Mouse (Mus musculus) embryonic facial prominence, embryonic 15.5 days (tissue): ENCODE data around the gene Mapk12. TPM values are rescaled to one million over a fixed set of nuclear protein-coding genes. Genes with fewer than 3 reads are reported as not detected.

Source experiments
- ATAC-seq: fragments of 200-750 bp; cut with Nextera tagmentation; 2 replicates; pipeline ENCODE4 v1.8.0; 2017; ENCODE audit warnings: low read depth, moderate TSS enrichment; ENCODE audit not compliant: insufficient number of reproducible peaks, low FRiP score, low TSS enrichment
- H3K27ac ChIP-seq: fragments of 300-500 bp; sonication (generic); replicated peaks from 2 replicates; pipeline ENCODE4 v1.5.1; 2015; ENCODE audit warnings: mild to moderate bottlenecking, inconsistent platforms
- H3K27me3 ChIP-seq: fragments of 300-500 bp; sonication (generic); 2 replicates; pipeline ENCODE4 v1.6.1; 2015; ENCODE audit warnings: inconsistent platforms
- H3K36me3 ChIP-seq: fragments of 300-500 bp; sonication (generic); 2 replicates; pipeline ENCODE4 v1.6.1; 2015; ENCODE audit warnings: mild to moderate bottlenecking, inconsistent platforms
- H3K4me1 ChIP-seq: fragments of 300-500 bp; sonication (generic); 2 replicates; pipeline ENCODE4 v1.6.1; 2015; ENCODE audit warnings: inconsistent platforms
- H3K4me2 ChIP-seq: fragments of 300-500 bp; sonication (generic); replicated peaks from 2 replicates; pipeline ENCODE4 v1.6.1; 2015; ENCODE audit warnings: mild to moderate bottlenecking, inconsistent platforms
- H3K4me3 ChIP-seq: fragments of 300-500 bp; sonication (generic); replicated peaks from 2 replicates; pipeline ENCODE4 v1.5.1; 2015; ENCODE audit warnings: mild to moderate bottlenecking, inconsistent platforms
- H3K9ac ChIP-seq: fragments of 300-500 bp; sonication (generic); 2 replicates; pipeline ENCODE4 v1.6.1; 2015; ENCODE audit warnings: inconsistent platforms
- H3K9me3 ChIP-seq: fragments of 300-500 bp; sonication (generic); replicated peaks from 2 replicates; pipeline ENCODE4 v1.6.1; 2016; ENCODE audit warnings: inconsistent platforms
- WGBS: fragments of 180-500 bp; shearing (Covaris S2); methylation state at CpG from one replicate; pipeline ENCODE4 v1.1.7; 2015; 5-methylcytosine and 5-hydroxymethylcytosine counted together
- polyA plus RNA-seq: library from polyadenylated mRNA; unstranded; fragments of >200 nt; fragmentation: Nextera tagmentation; extraction: Ambion mirVana; gene quantifications from 2 replicates; pipeline ENCODE4 v1.2.1, GENCODE M21; 2015

Gene Mapk12
- 9.4 and 11.2 TPM in 2 replicates for polyA plus RNA-seq

DNA sequence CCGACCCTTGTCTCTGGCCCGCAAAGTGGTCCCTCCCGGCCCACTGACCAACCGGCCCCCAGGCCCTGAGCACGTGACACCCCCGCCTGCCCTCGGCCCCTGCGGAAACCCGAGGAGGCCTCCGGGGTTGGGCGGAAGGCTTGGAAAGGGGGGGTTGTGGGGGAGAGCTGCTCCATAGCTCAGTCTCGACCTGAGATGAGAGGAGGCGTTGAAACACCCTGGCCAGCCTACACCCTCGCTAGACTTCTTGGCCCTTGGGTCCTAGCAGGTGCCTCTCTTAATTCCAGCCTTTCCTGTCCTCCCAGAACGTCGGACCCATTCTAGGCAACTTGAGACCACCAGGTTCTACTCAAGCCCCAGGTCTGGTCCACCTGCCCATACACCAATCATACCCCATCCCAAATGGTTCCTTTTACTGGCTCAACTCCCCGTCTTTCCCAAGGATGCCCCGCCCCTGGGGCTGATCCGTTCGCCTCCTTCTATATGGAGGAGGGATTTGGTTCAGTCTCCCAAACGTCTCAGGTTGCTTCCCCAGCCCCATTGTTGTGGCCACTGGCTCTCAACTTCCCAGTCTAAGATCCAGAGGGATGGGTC, at the start of gene Mapk12:
TSS of gene Mapk12 (minus strand) at position 45 of the 594 bp plus-strand sequence.
- Histone ChIP-seq H3K36me3 (no peaks in the 10 kb centered on the region; the same call in 1 of the 2 replicates), H3K4me2 (peak within 1 kb of the TSS; percentile 92), H3K9ac (no peak within 1 kb of the TSS), H3K4me3 (peak within 1 kb of the TSS; percentile 49), H3K27me3 (peaks cover 53% of the 10 kb centered on the region), H3K9me3 (no peaks in the 10 kb centered on the region), H3K27ac (peak within 1 kb of the TSS; percentile 44; the same call in 1 of the 2 replicates), H3K4me1 (peaks cover 20% of the 10 kb centered on the region)
- peak; percentile 65 for ATAC-seq
- WGBS = 0% methylated on average over 19 of the region's 21 CpGs

DNA sequence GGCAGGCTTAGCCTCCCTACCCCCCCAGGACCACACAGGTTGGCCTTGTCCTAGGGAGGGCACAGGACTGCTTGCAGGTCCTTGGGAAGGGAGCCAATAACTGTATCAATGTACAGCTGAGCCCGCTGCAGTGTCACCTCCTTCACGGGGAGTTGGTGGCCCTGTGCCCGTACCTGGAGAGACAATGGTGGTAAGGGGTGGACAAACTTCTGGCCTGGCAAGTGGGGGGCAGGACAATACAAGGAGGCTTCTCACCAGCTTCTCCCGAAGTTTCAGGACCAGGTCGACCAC, 44.4 kb upstream of the Mapk12 start:
- 80% methylated on average over 5 of the region's 5 CpGs for WGBS
- Histone ChIP-seq H3K4me1 (peaks cover 19% of the 10 kb centered on the region), H3K36me3 (peaks cover 7% of the 10 kb centered on the region; the same call in 1 of the 2 replicates), H3K4me2 (no peak overlapping the region), H3K27me3 (no peaks in the 10 kb centered on the region), H3K9ac (no peak overlapping the region), H3K4me3 (no peak overlapping the region), H3K27ac (no peak overlapping the region), H3K9me3 (no peaks in the 10 kb centered on the region)
- ATAC-seq = no peak

DNA sequence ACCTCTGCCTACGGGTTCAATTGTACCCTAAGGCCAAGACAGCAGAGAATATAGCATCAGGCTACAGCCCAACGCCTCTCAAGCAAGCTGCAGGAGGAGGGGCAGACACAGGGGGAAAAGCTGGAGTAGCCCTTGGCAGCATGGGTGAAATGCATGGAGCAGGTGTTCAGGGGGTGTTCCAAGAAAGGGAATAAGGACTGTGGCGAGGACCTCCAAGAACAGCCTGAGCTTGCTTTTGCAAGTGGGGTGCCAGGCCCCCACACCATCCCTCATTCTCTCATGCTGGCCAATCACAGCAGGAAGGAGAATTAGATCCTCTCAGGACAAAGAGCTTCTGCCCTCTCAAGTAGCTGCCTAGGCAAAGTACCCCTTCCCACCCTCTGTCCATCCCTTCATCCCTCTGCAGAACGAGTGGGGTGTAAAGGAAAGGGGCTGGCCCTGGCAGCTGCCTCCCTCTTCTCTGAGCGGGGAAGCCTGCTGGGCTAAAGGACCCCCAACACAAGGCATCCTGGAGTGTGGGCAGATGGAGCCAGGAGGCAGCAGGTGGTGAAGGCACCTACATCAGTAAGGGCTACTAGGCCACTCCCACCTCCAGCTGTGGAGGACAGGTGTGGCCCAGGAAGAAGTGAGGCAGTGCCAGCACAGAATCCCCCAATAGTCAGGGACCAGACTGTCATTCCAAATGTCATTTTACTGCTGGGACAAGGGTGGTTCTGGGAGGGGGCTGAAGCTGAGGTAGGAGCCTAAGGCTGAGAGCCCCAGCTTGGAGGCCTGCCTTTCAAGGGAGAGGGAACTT, 43.8 kb upstream of the Mapk12 start:
- WGBS = 47% methylated on average over 5 of the region's 5 CpGs
- Histone ChIP-seq H3K27ac (no peak overlapping the region), H3K4me2 (no peak overlapping the region), H3K4me1 (peaks cover 24% of the 10 kb centered on the region), H3K4me3 (no peak overlapping the region), H3K36me3 (peaks cover 4% of the 10 kb centered on the region; the same call in 1 of the 2 replicates), H3K9me3 (no peaks in the 10 kb centered on the region), H3K9ac (no peak overlapping the region), H3K27me3 (no peaks in the 10 kb centered on the region)
- ATAC-seq = no peak

DNA sequence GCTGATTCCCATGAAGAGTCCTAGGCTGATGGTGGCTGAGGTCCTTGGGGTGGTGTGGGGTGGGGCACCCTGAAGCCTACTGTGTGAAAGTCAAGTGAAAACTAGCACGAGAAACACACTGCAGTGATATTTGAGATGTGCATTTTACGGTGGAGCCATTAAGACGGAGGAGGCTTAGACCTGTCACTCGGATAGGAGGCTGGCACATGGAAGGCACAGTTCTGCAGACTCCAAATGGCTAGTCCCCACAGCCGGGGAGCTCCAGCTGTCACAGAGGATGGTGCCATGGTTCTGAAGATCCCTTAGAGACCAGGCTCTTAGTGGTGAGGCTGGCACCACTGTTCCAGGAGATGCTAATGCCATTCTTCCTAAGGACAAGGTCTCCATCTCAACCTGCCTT, 42.3 kb upstream of the Mapk12 start:
- no peak for ATAC-seq
- H3K4me2 ChIP-seq = no peak overlapping the region
- peaks cover 39% of the 10 kb centered on the region for H3K4me1 ChIP-seq
- H3K27me3 ChIP-seq = no peaks in the 10 kb centered on the region
- no peaks in the 10 kb centered on the region for H3K36me3 ChIP-seq
- no peak overlapping the region for H3K4me3 ChIP-seq
- 50% methylated on average over 5 of the region's 5 CpGs for whole genome bisulfite sequencing
- H3K9ac ChIP-seq = no peak overlapping the region
- H3K27ac ChIP-seq = no peak overlapping the region
- H3K9me3 ChIP-seq = no peaks in the 10 kb centered on the region

DNA sequence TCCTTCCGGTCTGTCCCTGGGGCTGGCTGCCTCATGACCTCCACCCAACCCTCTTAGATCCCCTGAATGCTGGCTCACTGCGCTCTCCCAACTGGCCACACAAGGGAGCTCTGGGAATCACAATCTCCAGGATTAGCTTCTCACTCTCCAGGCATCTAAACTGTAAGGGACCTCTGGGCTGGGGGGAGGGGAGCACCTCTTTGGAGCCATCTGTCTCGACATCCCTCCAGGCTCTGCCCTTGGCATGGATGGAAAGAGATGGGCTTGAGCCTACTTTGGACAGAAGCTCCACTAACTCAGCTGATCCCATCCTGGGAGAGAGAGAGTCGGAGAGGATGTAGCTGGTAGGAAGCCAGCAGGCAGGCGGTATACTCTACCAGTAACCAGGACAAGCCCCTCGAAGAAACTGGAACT, 41.8 kb upstream of the Mapk12 start:
- Histone ChIP-seq H3K9ac (no peak overlapping the region), H3K9me3 (no peaks in the 10 kb centered on the region), H3K4me1 (peaks cover 44% of the 10 kb centered on the region), H3K4me2 (no peak overlapping the region), H3K27me3 (no peaks in the 10 kb centered on the region), H3K36me3 (no peaks in the 10 kb centered on the region), H3K27ac (peak overlapping the region; percentile 53), H3K4me3 (no peak overlapping the region)
- ATAC-seq = no peak
- WGBS = 29% methylated on average over 6 of the region's 6 CpGs

DNA sequence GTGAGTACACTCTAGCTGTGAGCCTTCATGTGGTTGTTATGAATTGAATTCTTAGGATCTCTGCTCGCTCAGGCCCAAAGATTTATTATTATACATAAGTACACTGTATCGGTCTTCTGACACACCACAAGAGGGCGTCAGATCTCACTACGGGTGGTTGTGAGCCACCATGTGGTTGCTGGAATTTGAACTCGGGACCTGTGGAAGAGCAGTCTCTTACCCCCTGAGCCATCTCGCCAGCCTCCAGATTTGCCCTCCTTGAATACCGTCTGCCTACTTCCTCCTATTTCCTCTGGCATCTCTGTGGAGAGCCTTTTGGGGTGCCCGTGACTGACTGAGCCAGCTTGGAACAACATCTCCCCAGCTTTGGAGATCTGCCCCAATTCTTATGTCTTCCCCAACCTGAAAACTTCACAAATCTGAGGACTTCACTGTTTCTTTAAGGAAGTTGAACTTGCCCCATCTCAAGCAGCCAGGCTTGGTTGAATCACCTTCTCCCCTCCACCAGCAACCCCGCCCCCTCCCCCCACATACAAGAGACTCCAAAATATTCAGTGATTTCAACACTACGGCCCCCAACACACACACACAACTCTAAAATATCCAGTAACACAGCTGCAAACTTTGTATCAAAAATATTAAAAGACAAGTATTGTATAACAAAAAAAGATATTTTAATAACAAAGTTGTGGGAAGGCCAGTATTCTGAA, 41.2 kb upstream of the Mapk12 start:
- Histone ChIP-seq H3K9ac (no peak overlapping the region; the same call in 1 of the 2 replicates), H3K36me3 (no peaks in the 10 kb centered on the region), H3K27ac (peak overlapping the region; percentile 92), H3K27me3 (no peaks in the 10 kb centered on the region), H3K4me3 (peak overlapping the region; percentile 72), H3K4me2 (peak overlapping the region; percentile 81), H3K4me1 (peaks cover 51% of the 10 kb centered on the region), H3K9me3 (no peaks in the 10 kb centered on the region)
- 64% methylated on average over 10 of the region's 10 CpGs for WGBS
- ATAC-seq = no peak

DNA sequence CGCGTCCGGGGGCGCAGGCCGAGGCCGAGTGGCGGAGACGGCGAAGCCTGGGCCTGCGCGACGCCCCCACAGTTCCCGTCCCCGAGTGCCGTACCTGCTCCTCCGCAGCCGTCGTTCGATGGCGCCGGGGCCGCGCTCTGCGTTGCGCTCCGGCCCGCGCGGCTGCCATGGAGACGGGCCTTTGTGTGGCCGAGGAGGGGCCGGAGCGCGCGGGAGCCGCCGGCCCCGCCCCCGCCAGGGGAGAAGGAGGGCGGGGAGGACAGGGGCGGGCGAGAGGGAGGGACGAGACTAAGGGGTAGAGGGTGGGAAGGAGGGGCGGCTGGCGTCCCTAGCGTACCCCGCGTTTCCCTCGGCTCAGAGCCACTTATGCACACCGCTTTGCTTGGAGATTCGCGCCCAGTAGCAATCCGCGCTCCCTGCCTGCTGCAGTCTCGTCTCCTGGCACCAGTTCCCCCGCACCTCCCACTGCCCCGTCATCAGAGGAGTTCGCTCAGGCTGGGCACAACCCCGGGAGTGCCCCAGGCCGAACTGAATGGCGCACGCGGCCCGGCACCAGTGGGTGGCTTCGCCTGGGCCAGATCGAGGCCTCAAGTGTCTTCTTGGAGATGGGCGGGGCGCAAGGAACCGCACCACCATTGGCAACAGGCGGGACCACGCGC, 40.2 kb upstream of the Mapk12 start, which contains the start of gene Plxnb2:
TSS of gene Plxnb2 (minus strand) at position 218 of the 659 bp plus-strand sequence.
- H3K27ac ChIP-seq = peak within 1 kb of the TSS; percentile 92
- no peaks in the 10 kb centered on the region for H3K36me3 ChIP-seq
- ATAC-seq = peak; percentile 88
- no peaks in the 10 kb centered on the region for H3K27me3 ChIP-seq
- H3K4me1 ChIP-seq = peaks cover 61% of the 10 kb centered on the region
- no peaks in the 10 kb centered on the region for H3K9me3 ChIP-seq
- H3K4me2 ChIP-seq = peak within 1 kb of the TSS; percentile 81
- H3K9ac ChIP-seq = peak within 1 kb of the TSS; percentile 83
- WGBS = under 1% methylated on average over 63 of the region's 72 CpGs
- peak within 1 kb of the TSS; percentile 72 for H3K4me3 ChIP-seq

DNA sequence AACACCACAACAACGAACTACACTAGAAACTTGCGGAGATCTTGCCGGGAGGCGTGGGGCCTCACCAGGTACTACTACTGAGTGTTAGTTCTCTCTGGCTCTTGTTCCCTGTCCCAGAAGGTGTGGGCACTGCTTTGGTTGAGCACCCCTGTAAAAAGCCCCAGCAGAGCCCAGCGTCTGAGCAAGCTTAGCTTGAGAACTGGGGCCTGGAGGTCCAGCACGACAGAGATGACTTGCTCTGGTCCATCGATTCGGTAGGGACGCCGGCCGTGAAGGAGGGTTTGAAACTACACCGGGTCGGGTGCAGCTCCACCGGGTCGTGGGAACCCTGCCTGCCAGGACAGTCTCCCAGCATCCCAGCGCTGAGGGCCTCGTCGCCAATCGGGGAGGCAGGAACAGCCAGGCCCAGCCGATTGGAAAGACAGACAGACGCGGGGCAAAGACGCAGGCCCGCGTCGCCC, 39.6 kb upstream of the Mapk12 start:
- WGBS = under 1% methylated on average over 26 of the region's 26 CpGs
- ATAC-seq = 0 out of 2 replicates have a peak, but pooled peaks have one; percentile 0
- Histone ChIP-seq H3K4me3 (peak overlapping the region; percentile 72), H3K27me3 (no peaks in the 10 kb centered on the region), H3K4me2 (peak overlapping the region; percentile 81), H3K36me3 (no peaks in the 10 kb centered on the region), H3K9ac (peak overlapping the region; percentile 83), H3K27ac (peak overlapping the region; percentile 92), H3K9me3 (no peaks in the 10 kb centered on the region), H3K4me1 (peaks cover 67% of the 10 kb centered on the region)

DNA sequence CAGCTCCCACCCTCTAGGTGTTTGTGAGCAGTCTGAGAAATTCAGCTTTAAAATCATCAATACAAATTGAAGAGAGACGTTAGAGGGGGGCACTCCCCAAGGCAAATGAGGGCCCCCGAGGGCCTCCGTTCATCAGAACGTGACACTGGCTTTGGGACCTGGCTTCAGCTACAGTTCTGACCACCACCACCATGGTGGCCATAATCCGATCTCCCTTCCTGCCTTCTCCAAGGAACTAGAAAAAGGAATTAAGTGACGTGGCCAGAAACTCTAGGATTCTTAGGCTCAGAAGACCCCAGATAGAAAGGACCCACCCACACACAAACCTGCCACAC, 39.1 kb upstream of the Mapk12 start:
- no peaks in the 10 kb centered on the region for H3K36me3 ChIP-seq
- peaks cover 72% of the 10 kb centered on the region for H3K4me1 ChIP-seq
- ATAC-seq = no peak
- peak overlapping the region; percentile 81 for H3K4me2 ChIP-seq
- peak overlapping the region; percentile 83 for H3K9ac ChIP-seq
- 4% methylated on average over 6 of the region's 6 CpGs for WGBS
- H3K27me3 ChIP-seq = no peaks in the 10 kb centered on the region
- no peaks in the 10 kb centered on the region for H3K9me3 ChIP-seq
- peak overlapping the region; percentile 72 for H3K4me3 ChIP-seq
- H3K27ac ChIP-seq = peak overlapping the region; percentile 92

DNA sequence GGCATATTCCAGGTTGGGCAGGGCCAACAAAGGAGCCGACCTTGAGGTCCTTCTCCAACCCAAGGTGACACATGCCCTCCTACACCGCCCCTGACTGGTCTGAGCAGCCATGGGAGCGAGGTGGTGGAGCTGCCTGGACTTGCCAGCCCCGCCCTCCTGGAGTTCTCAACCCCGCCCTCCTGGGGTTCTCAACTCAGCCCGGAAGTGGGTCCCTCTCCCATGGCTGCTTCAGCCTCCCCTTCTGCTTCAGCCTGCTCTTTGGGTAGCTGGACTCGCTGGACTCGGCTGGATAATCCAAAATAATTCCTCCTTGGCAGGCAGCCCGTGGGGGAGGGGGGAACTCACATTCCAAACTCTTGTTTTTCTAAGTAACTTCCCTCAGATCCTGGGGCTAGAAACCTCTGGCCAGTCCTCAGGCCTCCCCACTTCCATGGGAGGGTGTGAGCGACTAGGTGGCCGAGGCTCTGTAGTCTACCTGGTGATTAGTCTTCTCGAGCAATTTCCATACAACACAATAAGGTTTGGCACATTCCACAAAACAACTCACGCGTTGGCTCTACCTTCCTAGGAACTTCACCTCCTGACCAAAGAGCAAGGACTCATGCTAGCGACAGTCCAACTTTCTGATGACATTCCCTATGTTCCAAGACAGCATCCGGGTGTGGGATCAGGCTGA, 38.6 kb upstream of the Mapk12 start:
- peaks cover 77% of the 10 kb centered on the region for H3K4me1 ChIP-seq
- peak overlapping the region; percentile 83; the same call in 1 of the 2 replicates for H3K9ac ChIP-seq
- H3K27me3 ChIP-seq = no peaks in the 10 kb centered on the region
- H3K4me2 ChIP-seq = peak overlapping the region; percentile 81
- 1% methylated on average over 16 of the region's 16 CpGs for WGBS
- no peaks in the 10 kb centered on the region for H3K9me3 ChIP-seq
- ATAC-seq = peak; percentile 64; the same call in 1 of the 2 replicates
- peak overlapping the region; percentile 72 for H3K4me3 ChIP-seq
- H3K27ac ChIP-seq = peak overlapping the region; percentile 92
- H3K36me3 ChIP-seq = no peaks in the 10 kb centered on the region
